Mouse (Mus musculus) monocyte, adult 2 months (primary cell): ENCODE measurements at regions not wholly inside any gene's neighbourhood (a gene's known extent, or its start where the extent isn't known, plus 50 kb on each side); places are given as distances from the start of the nearest gene placed in this dataset.

Source experiments
- DNase-seq, 2 experiments: peaks; one replicate each; pipeline ENCODE4 v3.0.0; 2022; ENCODE audit warnings: low spot score in 2 of 2, low read depth in 1 of 2

- peak; percentile 10 to 19 for DNase-seq
These were observed 77.8 kb downstream of the Rpia start for GRCm38 (mm10) chr6:70714239-70714638.

DNA sequence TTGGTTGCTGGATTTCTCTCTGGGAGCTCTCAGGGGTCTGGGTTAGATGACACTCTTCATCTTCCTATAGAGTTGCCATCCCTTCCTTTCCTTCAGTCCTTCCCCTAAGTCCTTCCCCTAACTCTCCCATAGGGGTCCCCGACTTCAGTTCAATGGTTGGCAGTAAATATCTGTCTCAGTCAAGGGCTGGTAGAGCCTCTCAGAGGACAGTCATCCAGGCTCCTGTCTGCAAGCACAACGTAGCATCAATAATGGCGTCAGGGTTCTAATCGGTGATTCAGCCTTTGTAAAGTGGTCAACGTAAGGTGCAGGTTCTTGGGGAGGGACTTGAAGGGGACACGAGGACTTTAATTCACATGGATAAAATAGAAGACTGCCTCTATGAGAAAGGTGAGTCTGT, 78.4 kb downstream of the Rpia start:
- DNase-seq: no peak

- DNase-seq: no peak
These were observed 78.9 kb downstream of the Rpia start for GRCm38 (mm10) chr6:70713118-70713517.

- no peak for DNase-seq
These were observed 82.5 kb downstream of the Rpia start for GRCm38 (mm10) chr6:70709338-70710055.

GRCm38 (mm10) chr6:70695596-70695995, 96.4 kb downstream of the Rpia start:
- no peak for DNase-seq
